Mouse (Mus musculus): ENCODE measurements at regions not wholly inside any gene's neighbourhood (a gene's known extent, or its start where the extent isn't known, plus 50 kb on each side); places are given as distances from the start of the nearest gene placed in this dataset.

DNA sequence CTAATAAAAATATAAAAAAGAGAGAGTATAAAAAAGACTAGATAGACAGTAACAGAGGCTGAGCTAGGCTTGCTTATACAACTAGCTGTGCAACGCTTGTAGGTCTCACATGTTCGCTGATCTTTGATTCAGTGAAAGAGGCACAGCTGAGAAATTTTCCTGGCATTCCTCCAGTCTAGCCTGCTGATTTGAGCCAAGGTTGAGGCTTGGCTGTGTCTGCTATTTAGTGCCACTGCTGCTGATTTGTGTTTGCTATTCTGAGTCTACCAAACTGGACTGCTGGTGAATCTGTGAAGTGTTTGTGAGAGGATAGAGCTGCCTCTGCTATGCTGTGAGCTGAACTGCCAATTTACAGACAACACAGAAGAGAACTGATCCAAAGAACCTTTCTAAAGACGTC is 956.7 kb upstream of the Acvr2a start:
- TF ChIP-seq CTCF (IDR thresholded peaks at IDR 0.05): no peak
- no peak for TF ChIP-seq EP300 (IDR thresholded peaks at IDR 0.05)

All from lung, postnatal 0 days (tissue).